Mouse (Mus musculus) neural tube, embryonic 14.5 days (tissue): ENCODE results near the gene Samd3. TPM values are rescaled to one million over a fixed set of nuclear protein-coding genes. Genes with fewer than 3 reads are reported as not detected.

Source experiments
- ATAC-seq: fragments of 200-750 bp; cut with Nextera tagmentation; 2 replicates; pipeline ENCODE4 v1.8.0; 2017; ENCODE audit warnings: low read depth, mild to moderate bottlenecking, moderate TSS enrichment, moderate library complexity
- H3K27ac ChIP-seq: fragments of 300-500 bp; sonication (generic); 2 replicates; pipeline ENCODE4 v1.5.1; 2014; ENCODE audit warnings: low read depth, mild to moderate bottlenecking, control low read depth, low read length, moderate library complexity, mixed read lengths
- H3K27me3 ChIP-seq: fragments of 300-500 bp; sonication (generic); 2 replicates; pipeline ENCODE4 v1.6.1; 2014; ENCODE audit warnings: low read length; ENCODE audit not compliant: control insufficient read depth, insufficient read depth
- H3K36me3 ChIP-seq: fragments of 300-500 bp; sonication (generic); 2 replicates; pipeline ENCODE4 v1.6.1; 2014; ENCODE audit warnings: low read length, mixed read lengths; ENCODE audit not compliant: control insufficient read depth, insufficient read depth
- H3K4me1 ChIP-seq: fragments of 300-500 bp; sonication (generic); 2 replicates; pipeline ENCODE4 v1.6.1; 2014; ENCODE audit warnings: low read length; ENCODE audit not compliant: control insufficient read depth, insufficient read depth
- H3K4me2 ChIP-seq: fragments of 300-500 bp; sonication (generic); 2 replicates; pipeline ENCODE4 v1.6.1; 2014; ENCODE audit warnings: mild to moderate bottlenecking, low read depth, low read length, control low read depth
- H3K4me3 ChIP-seq: fragments of 300-500 bp; sonication (generic); 2 replicates; pipeline ENCODE4 v1.5.1; 2014; ENCODE audit warnings: low read depth, low read length, control low read depth, mixed read lengths
- H3K9ac ChIP-seq: fragments of 300-500 bp; sonication (generic); replicated peaks from 2 replicates; pipeline ENCODE4 v1.6.1; 2014; ENCODE audit warnings: low read depth, mild to moderate bottlenecking, control low read depth, low read length, mixed read lengths
- H3K9me3 ChIP-seq: fragments of 300-500 bp; sonication (generic); 2 replicates; pipeline ENCODE4 v1.6.1; 2016; ENCODE audit warnings: low read length; ENCODE audit not compliant: control insufficient read depth
- WGBS: fragments of 180-500 bp; shearing (Covaris S2); extraction: QIAGEN DNeasy Blood & Tissue Kit; methylation state at CpG from one replicate; pipeline ENCODE4 v1.1.7; 2014; 5-methylcytosine and 5-hydroxymethylcytosine counted together
- polyA plus RNA-seq: library from polyadenylated mRNA; unstranded; fragments of >200 nt; fragmentation: Nextera tagmentation; extraction: Ambion mirVana; gene quantifications from 2 replicates; pipeline ENCODE4 v1.2.1, GENCODE M21; 2014

The Samd3 gene
- polyA plus RNA-seq, 1 experiment from 2014 or later: not detected

DNA sequence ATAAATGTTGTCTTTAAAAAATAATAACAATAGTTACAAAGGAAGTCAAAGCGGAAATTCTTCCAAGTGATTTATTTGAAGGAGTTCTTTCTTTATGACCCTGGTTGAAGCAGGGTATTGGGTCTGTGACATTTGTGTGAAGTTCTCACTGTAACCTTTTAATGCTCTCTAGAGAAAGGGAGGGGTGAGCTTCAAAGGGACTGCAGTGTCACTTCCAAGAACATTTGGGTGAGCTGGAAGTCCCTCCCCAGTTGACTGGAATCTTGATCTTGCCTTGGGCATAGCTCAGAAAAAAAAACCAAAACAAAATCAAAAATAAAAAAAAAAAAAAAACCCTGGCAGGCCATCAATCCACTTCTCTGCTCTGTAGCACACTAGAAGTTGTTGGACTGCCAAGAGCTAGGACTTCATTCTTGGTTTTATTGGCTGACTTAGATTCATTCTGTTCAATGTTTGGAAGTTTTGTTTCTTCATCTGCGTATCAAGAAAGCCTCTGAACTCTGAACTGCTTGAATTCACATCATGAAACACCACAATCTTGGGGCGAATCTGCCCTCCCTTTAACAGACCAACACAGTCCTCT lies 2.7 kb downstream of the Samd3 start:
- Histone ChIP-seq H3K4me2 (no peak overlapping the region), H3K4me3 (no peak overlapping the region), H3K36me3 (no peaks in the 10 kb centered on the region), H3K9me3 (no peaks in the 10 kb centered on the region), H3K9ac (no peak overlapping the region), H3K27me3 (no peaks in the 10 kb centered on the region), H3K4me1 (no peaks in the 10 kb centered on the region), H3K27ac (no peak overlapping the region)
- 80% methylated on average over 3 of the region's 3 CpGs for WGBS
- ATAC-seq: no peak

DNA sequence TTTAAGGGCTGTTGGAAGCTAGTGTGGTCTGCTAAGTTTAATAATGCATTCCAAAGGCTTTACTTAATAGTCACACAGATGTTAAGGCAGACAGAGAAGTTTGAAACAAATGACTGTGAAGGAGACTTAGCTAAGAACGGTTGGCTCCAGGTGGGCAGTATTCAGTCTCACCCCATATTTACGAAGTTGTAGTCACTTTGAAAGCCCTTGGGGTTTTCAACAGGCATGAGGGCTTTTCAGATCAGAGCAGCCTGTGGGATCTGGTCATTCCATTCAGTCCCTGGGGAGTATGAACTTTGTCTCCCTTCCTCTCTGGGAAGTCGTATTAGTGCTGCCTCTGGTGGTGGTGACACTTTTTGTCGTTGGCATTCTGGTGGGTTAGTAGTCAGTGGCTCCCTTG lies 9.1 kb downstream of the Samd3 start:
- ATAC-seq: no peak
- Histone ChIP-seq H3K4me1 (no peaks in the 10 kb centered on the region), H3K27ac (no peak overlapping the region), H3K4me3 (no peak overlapping the region), H3K9me3 (no peaks in the 10 kb centered on the region), H3K36me3 (no peaks in the 10 kb centered on the region), H3K27me3 (no peaks in the 10 kb centered on the region), H3K4me2 (no peak overlapping the region), H3K9ac (no peak overlapping the region)
- 50% methylated on average over 4 of the region's 4 CpGs for WGBS

DNA sequence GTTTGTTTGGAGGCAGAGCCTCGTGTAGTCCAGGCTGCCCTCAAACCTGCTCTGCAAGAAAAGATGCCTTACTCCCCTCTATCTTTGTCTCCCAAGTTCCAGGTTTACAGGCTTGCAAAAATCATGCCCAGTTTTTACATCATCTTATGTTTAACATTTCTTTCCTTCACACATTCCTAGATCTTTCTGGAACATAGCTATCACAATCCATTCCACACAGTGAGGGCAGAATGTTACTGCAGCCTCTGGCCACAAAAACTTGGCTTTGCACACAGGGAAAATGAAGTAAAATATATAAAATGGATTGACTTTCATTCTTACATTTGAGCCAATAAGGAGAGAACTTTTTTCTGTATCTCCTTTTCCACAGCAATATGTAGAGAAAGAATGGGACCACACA lies 9.6 kb downstream of the Samd3 start:
- WGBS: 80% methylated on average over 1 of the region's 1 CpGs
- Histone ChIP-seq H3K27ac (no peak overlapping the region), H3K36me3 (no peaks in the 10 kb centered on the region), H3K4me2 (no peak overlapping the region), H3K9me3 (no peaks in the 10 kb centered on the region), H3K27me3 (no peaks in the 10 kb centered on the region), H3K4me1 (no peaks in the 10 kb centered on the region), H3K4me3 (no peak overlapping the region), H3K9ac (no peak overlapping the region)
- ATAC-seq: no peak

DNA sequence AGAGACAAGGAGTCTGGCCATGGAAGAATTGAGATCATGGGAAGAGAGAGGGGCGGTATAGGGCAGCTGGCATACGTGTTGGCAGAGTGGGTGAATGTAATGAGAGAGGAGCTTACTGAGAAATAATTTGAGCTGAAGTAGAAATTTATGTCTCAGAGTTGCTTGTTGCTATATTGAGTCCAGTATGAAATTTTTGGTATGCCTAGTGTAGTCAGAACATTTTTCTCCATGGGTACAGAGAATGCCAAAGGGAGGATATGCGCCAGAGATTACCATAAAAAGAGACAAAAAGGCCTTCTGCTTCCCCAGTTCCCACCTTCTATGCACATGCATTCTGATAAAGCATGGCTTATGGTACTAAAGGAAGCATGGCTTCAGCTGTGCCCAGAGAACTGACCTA lies 13.7 kb downstream of the Samd3 start:
- H3K27me3 ChIP-seq: no peaks in the 10 kb centered on the region
- H3K9me3 ChIP-seq: no peaks in the 10 kb centered on the region
- H3K36me3 ChIP-seq: no peaks in the 10 kb centered on the region
- no peak overlapping the region for H3K4me3 ChIP-seq
- H3K4me2 ChIP-seq: no peak overlapping the region
- H3K4me1 ChIP-seq: no peaks in the 10 kb centered on the region
- no peak overlapping the region for H3K9ac ChIP-seq
- no peak overlapping the region for H3K27ac ChIP-seq
- ATAC-seq: no peak
- 88% methylated on average over 3 of the region's 3 CpGs for WGBS

DNA sequence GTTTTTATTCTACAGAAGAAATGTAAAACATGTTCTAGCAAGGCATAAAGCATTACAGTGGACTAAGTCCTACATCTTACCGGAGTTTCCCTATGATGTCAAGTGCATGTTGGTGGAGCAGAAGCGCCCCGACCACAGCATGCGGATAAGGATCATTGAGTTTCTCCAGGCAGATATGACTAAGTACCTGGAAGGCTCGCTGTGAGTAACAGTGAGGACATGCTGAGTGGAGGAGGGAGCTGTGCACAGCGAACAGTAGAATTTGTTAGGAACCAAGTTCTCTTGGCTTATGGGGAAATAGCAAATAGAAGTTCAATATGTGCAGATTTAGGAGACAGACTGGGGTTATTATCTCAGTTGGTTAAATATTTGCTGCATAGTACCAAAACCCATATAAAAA lies 15.0 kb downstream of the Samd3 start:
- H3K4me1 ChIP-seq: no peaks in the 10 kb centered on the region
- no peaks in the 10 kb centered on the region for H3K27me3 ChIP-seq
- no peak overlapping the region for H3K9ac ChIP-seq
- H3K9me3 ChIP-seq: no peaks in the 10 kb centered on the region
- ATAC-seq: no peak
- no peaks in the 10 kb centered on the region for H3K36me3 ChIP-seq
- no peak overlapping the region for H3K4me2 ChIP-seq
- no peak overlapping the region for H3K4me3 ChIP-seq
- H3K27ac ChIP-seq: no peak overlapping the region
- 82% methylated on average over 6 of the region's 6 CpGs for WGBS

DNA sequence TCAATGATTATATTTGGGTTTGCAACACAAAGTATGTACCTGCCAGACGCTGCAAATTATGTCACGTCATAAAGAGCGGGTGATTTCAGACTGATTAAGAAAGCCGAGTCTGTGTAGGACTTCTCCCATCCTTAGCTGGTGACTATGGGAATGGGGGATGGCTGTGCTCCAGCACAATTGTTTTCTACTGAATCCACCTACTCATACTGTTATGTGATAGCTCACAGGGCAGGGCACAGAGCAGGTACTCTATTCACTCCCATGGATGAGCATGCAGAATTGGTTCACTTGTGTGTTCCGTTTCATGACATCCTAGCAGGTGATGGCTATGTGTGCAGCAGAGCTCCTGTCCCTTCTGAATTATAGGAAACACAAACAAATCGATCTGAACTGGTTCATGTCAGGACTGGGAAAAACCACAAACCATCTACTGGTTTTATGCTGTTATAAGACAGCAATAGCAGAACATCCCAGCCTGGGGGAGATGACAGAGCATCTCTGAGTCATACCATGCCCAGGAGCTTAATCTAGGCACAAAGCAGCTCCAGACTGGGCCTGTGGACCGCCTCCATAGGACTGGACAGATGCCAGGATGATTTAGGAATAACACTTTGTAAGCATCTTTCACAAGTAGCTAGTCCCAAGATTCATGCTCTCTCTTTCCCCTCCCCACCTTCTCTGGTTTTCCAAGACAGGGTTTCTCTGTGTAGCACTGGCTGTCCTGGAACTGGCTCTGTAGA lies 20.1 kb downstream of the Samd3 start:
- H3K9me3 ChIP-seq: no peaks in the 10 kb centered on the region
- 88% methylated on average over 7 of the region's 7 CpGs for WGBS

DNA sequence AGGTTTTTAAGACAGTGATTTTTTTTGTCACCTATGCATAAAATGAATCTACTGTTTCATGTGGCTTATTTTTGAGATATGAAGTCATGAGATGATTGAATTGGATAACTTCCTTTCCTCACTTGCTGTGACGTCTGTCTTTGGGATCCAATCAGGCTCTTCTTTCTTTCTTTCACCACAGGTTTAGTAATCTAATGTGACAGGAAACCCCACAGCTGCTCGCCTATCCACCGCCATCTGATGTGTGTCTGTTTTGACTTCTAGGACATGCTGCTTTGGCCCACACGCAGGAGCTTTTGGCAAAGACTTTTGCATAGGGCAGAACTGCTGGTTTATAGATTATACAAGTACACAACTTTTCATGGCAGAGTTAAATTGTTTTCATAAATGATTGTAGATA lies 30.4 kb downstream of the Samd3 start:
- no peaks in the 10 kb centered on the region for H3K27me3 ChIP-seq
- H3K4me3 ChIP-seq: no peak overlapping the region
- no peaks in the 10 kb centered on the region for H3K36me3 ChIP-seq
- H3K9me3 ChIP-seq: no peaks in the 10 kb centered on the region
- H3K27ac ChIP-seq: no peak overlapping the region
- no peak overlapping the region for H3K4me2 ChIP-seq
- H3K9ac ChIP-seq: no peak overlapping the region
- WGBS: 86% methylated on average over 4 of the region's 4 CpGs
- ATAC-seq: no peak
- H3K4me1 ChIP-seq: no peaks in the 10 kb centered on the region

More for the DNA sequence above, 20.1 kb downstream of the Samd3 start:
- no peak for ATAC-seq
- H3K9ac ChIP-seq: no peak overlapping the region
- H3K36me3 ChIP-seq: no peaks in the 10 kb centered on the region
- H3K27me3 ChIP-seq: no peaks in the 10 kb centered on the region
- H3K4me2 ChIP-seq: no peak overlapping the region
- no peak overlapping the region for H3K27ac ChIP-seq
- H3K4me3 ChIP-seq: no peak overlapping the region
- H3K4me1 ChIP-seq: no peaks in the 10 kb centered on the region

DNA sequence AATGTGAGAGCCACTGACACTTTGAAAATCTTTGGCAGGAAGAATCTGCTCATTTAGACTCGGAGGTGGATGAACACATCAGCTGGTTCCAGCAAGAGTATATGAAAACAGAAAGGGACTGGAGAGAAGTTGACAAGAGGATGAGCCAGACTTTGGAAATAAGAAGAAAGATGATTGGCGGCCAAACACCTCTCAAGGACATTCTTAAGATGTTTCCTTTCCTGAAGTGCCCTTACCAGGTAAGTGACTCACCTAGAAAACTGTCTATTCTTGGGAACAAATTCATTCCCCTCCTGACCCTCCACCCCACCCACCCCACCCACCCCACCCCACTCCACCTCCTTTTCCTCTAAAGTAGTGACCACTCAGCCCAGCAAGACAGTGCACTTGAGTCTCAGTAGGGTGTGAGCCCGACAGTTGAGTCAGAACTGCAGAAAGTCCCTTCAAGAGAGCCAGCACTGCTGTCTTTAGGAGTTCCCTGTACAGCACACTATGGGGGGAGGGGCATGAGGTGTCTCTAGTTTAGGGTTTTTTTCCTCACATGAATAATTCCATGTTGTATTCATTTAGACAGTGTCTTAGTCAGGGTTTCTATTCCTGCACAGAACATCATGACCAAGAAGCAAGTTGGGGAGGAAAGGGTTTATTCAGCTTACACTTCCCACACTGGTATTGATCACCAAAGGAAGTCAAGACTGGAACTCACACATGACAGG lies 34.4 kb downstream of the Samd3 start:
- H3K4me1 ChIP-seq: no peaks in the 10 kb centered on the region
- no peak overlapping the region for H3K4me3 ChIP-seq
- WGBS: 78% methylated on average over 3 of the region's 3 CpGs
- H3K36me3 ChIP-seq: no peaks in the 10 kb centered on the region
- no peak overlapping the region for H3K9ac ChIP-seq
- no peak overlapping the region for H3K27ac ChIP-seq
- H3K27me3 ChIP-seq: no peaks in the 10 kb centered on the region
- no peaks in the 10 kb centered on the region for H3K9me3 ChIP-seq
- no peak for ATAC-seq
- no peak overlapping the region for H3K4me2 ChIP-seq

DNA sequence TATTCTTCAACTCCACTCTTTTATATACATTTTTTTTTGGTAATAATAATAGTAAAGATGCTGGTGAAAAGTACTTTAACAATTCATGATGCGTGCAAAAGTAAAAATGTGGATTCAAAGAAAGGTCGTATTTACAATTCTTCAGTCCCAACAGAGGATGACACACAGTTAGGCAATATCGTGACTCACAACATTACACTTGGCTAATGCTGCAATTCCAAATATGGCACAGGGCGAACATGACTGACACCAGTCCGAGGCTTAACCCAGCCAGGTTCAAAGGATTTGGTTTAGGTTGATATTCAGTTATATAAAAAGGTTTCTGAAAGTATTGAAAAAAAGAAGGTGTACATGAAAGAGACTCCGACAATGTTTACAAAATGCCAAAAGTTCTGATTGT lies 45.9 kb downstream of the Samd3 start:
- H3K4me3 ChIP-seq: no peak overlapping the region
- H3K27me3 ChIP-seq: no peaks in the 10 kb centered on the region
- no peak overlapping the region for H3K4me2 ChIP-seq
- no peaks in the 10 kb centered on the region for H3K4me1 ChIP-seq
- H3K9ac ChIP-seq: no peak overlapping the region
- H3K9me3 ChIP-seq: no peaks in the 10 kb centered on the region
- no peaks in the 10 kb centered on the region; the same call in 1 of the 2 replicates for H3K36me3 ChIP-seq
- no peak overlapping the region for H3K27ac ChIP-seq
- ATAC-seq: no peak
- WGBS: 96% methylated on average over 6 of the region's 6 CpGs
